Mouse (Mus musculus): ENCODE data around the gene Gm5737. TPM values are rescaled to one million over a fixed set of nuclear protein-coding genes. Genes with fewer than 3 reads are reported as not detected.
A peak's percentile ranks its signal among the peaks of the same experiment; 100 is the strongest.

The Gm5737 gene
- polyA plus RNA-seq, 1 experiment from 2014 or later, result not detected

GRCm38 (mm10) chr7:120817552-120817951, 5.4 kb downstream of the Gm5737 start:
- Histone ChIP-seq H3K27me3 (ENCODE audit: control insufficient read depth, insufficient read depth, low read length) (no peaks in the 10 kb centered on the region), H3K9ac (replicated peaks; ENCODE audit: low read length) (no peak overlapping the region), H3K4me2 (ENCODE audit: low read depth, low read length) (no peak overlapping the region), H3K36me3 (replicated peaks; ENCODE audit: control insufficient read depth, insufficient read depth, low read depth, low read length) (no peaks in the 10 kb centered on the region), H3K4me1 (ENCODE audit: control insufficient read depth, insufficient read depth, low read length) (no peaks in the 10 kb centered on the region), H3K9me3 (replicated peaks; ENCODE audit: control insufficient read depth, low read length) (no peaks in the 10 kb centered on the region), H3K27ac (replicated peaks; ENCODE audit: low read depth, low read length) (no peak overlapping the region), H3K4me3 (ENCODE audit: low read depth, low read length) (no peak overlapping the region)
- WGBS, result 87% methylated on average over 6 of the region's 6 CpGs
- DNase-seq (ENCODE audit: low spot score) (no peak), ATAC-seq (replicated peaks; ENCODE audit: insufficient number of reproducible peaks, low FRiP score, low TSS enrichment, low read depth) (no peak)

GRCm38 (mm10) chr7:120819386-120819785, 7.2 kb downstream of the Gm5737 start:
- no peaks in the 10 kb centered on the region for H3K27me3 ChIP-seq (ENCODE audit: control insufficient read depth, insufficient read depth, low read length)
- no peak overlapping the region for H3K9ac ChIP-seq (replicated peaks; ENCODE audit: low read length)
- H3K9me3 ChIP-seq (replicated peaks; ENCODE audit: control insufficient read depth, low read length), result no peaks in the 10 kb centered on the region
- DNase-seq (ENCODE audit: low spot score), result no peak
- H3K36me3 ChIP-seq (replicated peaks; ENCODE audit: control insufficient read depth, insufficient read depth, low read depth, low read length), result no peaks in the 10 kb centered on the region
- ATAC-seq (replicated peaks; ENCODE audit: insufficient number of reproducible peaks, low FRiP score, low TSS enrichment, low read depth), result no peak
- 80% methylated on average over 4 of the region's 4 CpGs for WGBS
- no peak overlapping the region for H3K4me2 ChIP-seq (ENCODE audit: low read depth, low read length)
- no peaks in the 10 kb centered on the region for H3K4me1 ChIP-seq (ENCODE audit: control insufficient read depth, insufficient read depth, low read length)
- H3K27ac ChIP-seq (replicated peaks; ENCODE audit: low read depth, low read length), result no peak overlapping the region
- no peak overlapping the region for H3K4me3 ChIP-seq (ENCODE audit: low read depth, low read length)

DNA sequence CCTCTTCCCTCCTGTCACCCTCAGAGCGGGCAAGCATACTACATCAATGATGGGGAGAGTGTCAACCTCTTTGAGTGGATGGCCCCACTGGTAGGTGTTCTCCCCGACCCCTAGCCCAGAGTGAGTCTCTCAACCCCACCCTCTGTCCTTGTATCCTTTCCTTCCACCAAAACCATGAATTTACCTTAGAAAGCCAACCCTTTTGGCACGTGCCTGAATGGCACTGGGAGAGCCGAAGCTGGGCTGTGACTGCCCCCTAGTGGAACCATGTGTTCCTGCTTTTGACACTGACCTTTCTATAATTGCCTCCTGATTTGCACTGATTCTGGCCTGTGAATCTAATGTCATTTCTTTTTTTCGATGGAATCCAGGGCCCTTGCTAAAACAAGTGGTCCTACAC, 11.1 kb downstream of the Gm5737 start:
- Histone ChIP-seq H3K9ac (replicated peaks; ENCODE audit: low read length) (no peak overlapping the region), H3K4me3 (ENCODE audit: low read depth, low read length) (no peak overlapping the region), H3K27me3 (ENCODE audit: control insufficient read depth, insufficient read depth, low read length) (no peaks in the 10 kb centered on the region), H3K27ac (replicated peaks; ENCODE audit: low read depth, low read length) (no peak overlapping the region), H3K4me1 (ENCODE audit: control insufficient read depth, insufficient read depth, low read length) (no peaks in the 10 kb centered on the region), H3K4me2 (ENCODE audit: low read depth, low read length) (no peak overlapping the region), H3K9me3 (replicated peaks; ENCODE audit: control insufficient read depth, low read length) (no peaks in the 10 kb centered on the region), H3K36me3 (replicated peaks; ENCODE audit: control insufficient read depth, insufficient read depth, low read depth, low read length) (no peaks in the 10 kb centered on the region)
- 0 out of 2 replicates have a peak, but pooled peaks have one; percentile 11 for ATAC-seq (replicated peaks; ENCODE audit: insufficient number of reproducible peaks, low FRiP score, low TSS enrichment, low read depth)
- peak; percentile 79 for DNase-seq (ENCODE audit: low spot score)
- 24% methylated on average over 5 of the region's 5 CpGs for WGBS

DNA sequence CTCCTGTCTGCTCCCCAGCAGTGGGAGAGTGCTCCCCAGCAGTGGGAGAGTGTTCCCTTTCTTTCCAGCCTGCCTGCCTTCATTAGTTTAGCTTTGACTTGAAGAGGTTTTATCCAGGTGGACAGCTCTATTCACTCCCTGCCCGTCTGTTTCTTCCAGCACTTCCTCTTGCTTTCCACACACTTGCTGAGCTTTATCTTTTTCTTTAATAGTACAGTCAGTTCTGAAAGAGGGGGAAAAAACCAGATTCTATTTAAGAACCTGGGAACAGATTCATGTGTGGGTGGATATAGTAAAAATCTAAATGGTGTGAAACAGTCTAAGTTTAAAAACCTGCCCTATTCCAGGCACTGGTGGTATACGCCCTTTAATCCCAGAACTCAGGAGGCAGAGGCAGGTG, 12.9 kb downstream of the Gm5737 start:
- H3K36me3 ChIP-seq (replicated peaks; ENCODE audit: control insufficient read depth, insufficient read depth, low read depth, low read length), result no peaks in the 10 kb centered on the region
- no peak overlapping the region for H3K27ac ChIP-seq (replicated peaks; ENCODE audit: low read depth, low read length)
- DNase-seq (ENCODE audit: low spot score) (no peak), ATAC-seq (replicated peaks; ENCODE audit: insufficient number of reproducible peaks, low FRiP score, low TSS enrichment, low read depth) (no peak)
- no peaks in the 10 kb centered on the region for H3K9me3 ChIP-seq (replicated peaks; ENCODE audit: control insufficient read depth, low read length)
- 68% methylated on average over 2 of the region's 2 CpGs for WGBS
- H3K9ac ChIP-seq (replicated peaks; ENCODE audit: low read length), result no peak overlapping the region
- no peak overlapping the region for H3K4me3 ChIP-seq (ENCODE audit: low read depth, low read length)
- H3K27me3 ChIP-seq (ENCODE audit: control insufficient read depth, insufficient read depth, low read length), result no peaks in the 10 kb centered on the region
- no peak overlapping the region for H3K4me2 ChIP-seq (ENCODE audit: low read depth, low read length)
- no peaks in the 10 kb centered on the region for H3K4me1 ChIP-seq (ENCODE audit: control insufficient read depth, insufficient read depth, low read length)

- Histone ChIP-seq H3K4me1 (ENCODE audit: control insufficient read depth, insufficient read depth, low read length) (no peaks in the 10 kb centered on the region; the same call in 1 of the 2 replicates), H3K27me3 (ENCODE audit: control insufficient read depth, insufficient read depth, low read length) (no peaks in the 10 kb centered on the region), H3K9ac (replicated peaks; ENCODE audit: low read length) (no peak overlapping the region), H3K9me3 (replicated peaks; ENCODE audit: control insufficient read depth, low read length) (no peaks in the 10 kb centered on the region), H3K4me2 (ENCODE audit: low read depth, low read length) (no peak overlapping the region), H3K36me3 (replicated peaks; ENCODE audit: control insufficient read depth, insufficient read depth, low read depth, low read length) (no peaks in the 10 kb centered on the region), H3K27ac (replicated peaks; ENCODE audit: low read depth, low read length) (no peak overlapping the region), H3K4me3 (ENCODE audit: low read depth, low read length) (no peak overlapping the region)
- DNase-seq (ENCODE audit: low spot score) (peak; percentile 49), ATAC-seq (replicated peaks; ENCODE audit: insufficient number of reproducible peaks, low FRiP score, low TSS enrichment, low read depth) (no peak)
- 17% methylated on average over 3 of the region's 3 CpGs for WGBS
These were observed 14.2 kb downstream of the Gm5737 start for GRCm38 (mm10) chr7:120826408-120826807.

GRCm38 (mm10) chr7:120830431-120831381, 18.5 kb downstream of the Gm5737 start:
- WGBS, result 1% methylated on average over 46 of the region's 46 CpGs
- H3K4me2 ChIP-seq (ENCODE audit: low read depth, low read length), result peak overlapping the region; percentile 50
- H3K36me3 ChIP-seq (replicated peaks; ENCODE audit: control insufficient read depth, insufficient read depth, low read depth, low read length), result no peaks in the 10 kb centered on the region
- H3K9me3 ChIP-seq (replicated peaks; ENCODE audit: control insufficient read depth, low read length), result no peaks in the 10 kb centered on the region
- no peaks in the 10 kb centered on the region; the same call in 1 of the 2 replicates for H3K4me1 ChIP-seq (ENCODE audit: control insufficient read depth, insufficient read depth, low read length)
- peak; percentile 69 for DNase-seq (ENCODE audit: low spot score)
- no peak; the same call in 1 of the 2 replicates for ATAC-seq (replicated peaks; ENCODE audit: insufficient number of reproducible peaks, low FRiP score, low TSS enrichment, low read depth)
- H3K9ac ChIP-seq (replicated peaks; ENCODE audit: low read length), result peak overlapping the region; percentile 49
- no peaks in the 10 kb centered on the region for H3K27me3 ChIP-seq (ENCODE audit: control insufficient read depth, insufficient read depth, low read length)
- peak overlapping the region; percentile 45 for H3K4me3 ChIP-seq (ENCODE audit: low read depth, low read length)
- no peak overlapping the region for H3K27ac ChIP-seq (replicated peaks; ENCODE audit: low read depth, low read length)

DNA sequence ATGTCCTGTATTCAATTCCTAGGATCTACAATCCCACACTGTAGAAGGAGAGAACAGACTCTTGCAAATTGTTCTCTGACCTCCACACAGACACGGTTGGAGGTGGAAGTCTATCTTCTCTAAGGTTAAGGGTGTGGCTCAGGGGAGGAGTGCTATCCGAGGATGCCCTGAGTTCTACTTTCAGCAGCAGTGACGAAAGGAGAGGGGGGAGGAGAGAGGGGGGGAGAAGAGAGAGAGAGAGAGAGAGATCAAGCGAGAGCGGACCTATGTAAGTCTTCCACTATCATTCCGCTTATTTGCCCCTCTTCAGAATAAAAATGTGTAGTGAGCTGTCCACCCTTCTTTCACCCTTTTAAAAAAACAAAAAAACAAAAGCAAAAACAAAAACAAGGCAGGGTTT, 22.3 kb downstream of the Gm5737 start:
- Histone ChIP-seq H3K4me3 (ENCODE audit: low read depth, low read length) (peak overlapping the region; percentile 44), H3K9ac (replicated peaks; ENCODE audit: low read length) (no peak overlapping the region)

DNA sequence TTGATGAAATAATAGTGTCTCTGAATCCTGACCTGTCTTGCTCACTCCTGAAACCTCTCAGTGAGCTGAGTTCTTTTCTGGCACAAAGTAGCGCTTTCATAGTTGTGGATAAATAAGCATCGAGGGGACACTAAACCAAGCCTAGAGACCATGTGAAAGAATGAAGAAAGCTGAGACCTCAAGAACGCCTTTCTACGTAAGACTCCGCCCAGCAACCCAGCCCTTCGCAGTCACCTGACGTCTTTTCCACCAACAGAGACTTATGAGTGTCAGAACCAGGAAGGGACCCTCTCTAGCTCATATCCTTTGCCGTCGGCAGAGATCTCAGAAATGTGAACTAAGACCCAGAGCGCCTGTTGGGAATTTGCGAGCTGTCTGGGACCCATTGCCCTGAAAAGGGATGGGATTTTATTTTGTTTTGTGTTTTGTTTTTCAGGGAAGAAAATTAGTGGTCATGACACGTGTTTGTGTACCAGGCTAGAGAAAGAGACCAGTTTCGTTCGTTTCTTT, 22.8 kb downstream of the Gm5737 start:
- H3K4me3 ChIP-seq (ENCODE audit: low read depth, low read length), result peak overlapping the region; percentile 44
- 14% methylated on average over 14 of the region's 14 CpGs for WGBS
- H3K4me1 ChIP-seq (ENCODE audit: control insufficient read depth, insufficient read depth, low read length), result no peaks in the 10 kb centered on the region; the same call in 1 of the 2 replicates
- H3K27ac ChIP-seq (replicated peaks; ENCODE audit: low read depth, low read length), result no peak overlapping the region
- H3K9me3 ChIP-seq (replicated peaks; ENCODE audit: control insufficient read depth, low read length), result no peaks in the 10 kb centered on the region
- ATAC-seq (replicated peaks; ENCODE audit: insufficient number of reproducible peaks, low FRiP score, low TSS enrichment, low read depth), result peak; percentile 77
- H3K4me2 ChIP-seq (ENCODE audit: low read depth, low read length), result peak overlapping the region; percentile 65
- no peaks in the 10 kb centered on the region for H3K27me3 ChIP-seq (ENCODE audit: control insufficient read depth, insufficient read depth, low read length)
- peak; percentile 85 for DNase-seq (ENCODE audit: low spot score)
- H3K9ac ChIP-seq (replicated peaks; ENCODE audit: low read length), result peak overlapping the region; percentile 14; the same call in 1 of the 2 replicates
- H3K36me3 ChIP-seq (replicated peaks; ENCODE audit: control insufficient read depth, insufficient read depth, low read depth, low read length), result no peaks in the 10 kb centered on the region

More for the DNA sequence above, 22.3 kb downstream of the Gm5737 start:
- Histone ChIP-seq H3K4me2 (ENCODE audit: low read depth, low read length) (peak overlapping the region; percentile 65), H3K4me1 (ENCODE audit: control insufficient read depth, insufficient read depth, low read length) (no peaks in the 10 kb centered on the region; the same call in 1 of the 2 replicates), H3K27ac (replicated peaks; ENCODE audit: low read depth, low read length) (no peak overlapping the region), H3K9me3 (replicated peaks; ENCODE audit: control insufficient read depth, low read length) (no peaks in the 10 kb centered on the region), H3K27me3 (ENCODE audit: control insufficient read depth, insufficient read depth, low read length) (no peaks in the 10 kb centered on the region), H3K36me3 (replicated peaks; ENCODE audit: control insufficient read depth, insufficient read depth, low read depth, low read length) (no peaks in the 10 kb centered on the region)
- DNase-seq (ENCODE audit: low spot score) (no peak), ATAC-seq (replicated peaks; ENCODE audit: insufficient number of reproducible peaks, low FRiP score, low TSS enrichment, low read depth) (no peak)
- WGBS, result 53% methylated on average over 6 of the region's 6 CpGs
